Mouse (Mus musculus) ES-E14 (cell line): Measurements from ENCODE around the gene Gabarapl1.

ENCODE experiments used
- HCFC1 ChIP-seq: IDR thresholded peaks from 2 replicates; pipeline ENCODE4 v1.6.1; 2012; ENCODE audit warnings: low read length, inconsistent platforms, borderline replicate concordance; ENCODE audit not compliant: insufficient read depth
- MAFK ChIP-seq: IDR thresholded peaks from 2 replicates; pipeline ENCODE4 v1.6.1; 2014; ENCODE audit warnings: mild to moderate bottlenecking, low read depth, low read length, inconsistent platforms; ENCODE audit not compliant: insufficient read depth
- ZC3H11A ChIP-seq: IDR thresholded peaks from 2 replicates; pipeline ENCODE4 v1.6.1; 2012; ENCODE audit warnings: low read depth, mild to moderate bottlenecking, inconsistent platforms, low read length, borderline replicate concordance
- ZNF384 ChIP-seq: IDR thresholded peaks from 2 replicates; pipeline ENCODE4 v1.6.1; 2012; ENCODE audit warnings: low read depth, low read length, inconsistent platforms

DNA sequence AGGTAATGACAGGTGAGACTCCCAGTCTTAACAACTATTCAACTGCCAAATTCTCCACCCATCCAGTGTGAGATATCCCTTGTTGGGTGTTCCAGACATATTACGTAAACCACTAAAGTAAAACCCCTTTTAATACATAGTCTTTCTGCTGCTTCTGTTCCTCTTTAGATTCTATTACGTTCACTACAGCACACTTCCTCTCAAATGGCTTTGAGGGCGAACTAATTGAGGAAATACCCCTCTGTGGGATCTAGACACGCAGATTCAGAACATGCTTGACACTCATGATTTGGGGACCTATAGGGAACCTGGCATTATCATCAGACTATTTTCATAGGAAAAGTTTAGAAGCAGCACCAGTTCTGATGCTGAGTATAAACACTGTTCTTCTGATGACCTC lies 38.0 kb upstream of the Gabarapl1 start:
- TF ChIP-seq ZNF384 (no peak), MAFK (no peak), ZC3H11A (no peak), HCFC1 (no peak)
